Mouse (Mus musculus): ENCODE data around the gene Rab31.

Gene Rab31

GRCm38 (mm10) chr17:65666388-65667161 lies 106.0 kb downstream of the Rab31 start:
- no peak for DNase-seq (ENCODE audit: low read depth)

- DNase-seq (ENCODE audit: low read depth) = no peak
Observed at GRCm38 (mm10) chr17:65665786-65666387, 106.7 kb downstream of the Rab31 start.

GRCm38 (mm10) chr17:65663329-65664078 lies 109.0 kb downstream of the Rab31 start:
- no peak for DNase-seq (ENCODE audit: low read depth)

- DNase-seq (ENCODE audit: low read depth) = no peak
Observed at GRCm38 (mm10) chr17:65662662-65663061, 109.9 kb downstream of the Rab31 start.

- DNase-seq (ENCODE audit: low read depth) = no peak
Observed at GRCm38 (mm10) chr17:65658416-65658815, 114.1 kb downstream of the Rab31 start.

GRCm38 (mm10) chr17:65657958-65658357 lies 114.6 kb downstream of the Rab31 start:
- no peak for DNase-seq (ENCODE audit: low read depth)

GRCm38 (mm10) chr17:65656731-65657130 lies 115.8 kb downstream of the Rab31 start:
- no peak for DNase-seq (ENCODE audit: low read depth)

- no peak for DNase-seq (ENCODE audit: low read depth)
Observed at GRCm38 (mm10) chr17:65656076-65656475, 116.5 kb downstream of the Rab31 start.

- DNase-seq (ENCODE audit: low read depth) = no peak
Observed at GRCm38 (mm10) chr17:65655608-65656007, 116.9 kb downstream of the Rab31 start.

GRCm38 (mm10) chr17:65650598-65650997 lies 122.0 kb downstream of the Rab31 start:
- DNase-seq (ENCODE audit: low read depth) = no peak

- DNase-seq (ENCODE audit: low read depth) = no peak
Observed at GRCm38 (mm10) chr17:65649175-65649493, 123.4 kb downstream of the Rab31 start.

GRCm38 (mm10) chr17:65648371-65649174 lies 124.0 kb downstream of the Rab31 start:
- no peak for DNase-seq (ENCODE audit: low read depth)

- DNase-seq (ENCODE audit: low read depth) = no peak
Observed at GRCm38 (mm10) chr17:65647961-65648360, 124.6 kb downstream of the Rab31 start.

- no peak for DNase-seq (ENCODE audit: low read depth)
Observed at GRCm38 (mm10) chr17:65647226-65647625, 125.3 kb downstream of the Rab31 start.

- no peak for DNase-seq (ENCODE audit: low read depth)
Observed at GRCm38 (mm10) chr17:65643579-65643978, 129.0 kb downstream of the Rab31 start.

- DNase-seq (ENCODE audit: low read depth) = no peak
Observed at GRCm38 (mm10) chr17:65643051-65643521, 129.5 kb downstream of the Rab31 start.

- DNase-seq (ENCODE audit: low read depth) = no peak
Observed at GRCm38 (mm10) chr17:65642578-65642991, 130.0 kb downstream of the Rab31 start.

GRCm38 (mm10) chr17:65641734-65642218 lies 130.8 kb downstream of the Rab31 start, which contains the start of gene Txndc2:
Txndc2 (minus strand) TSS chr17:65642168.
- no peak for DNase-seq (ENCODE audit: low read depth)

- no peak for DNase-seq (ENCODE audit: low read depth)
Observed at GRCm38 (mm10) chr17:65639144-65639543, 133.4 kb downstream of the Rab31 start.

GRCm38 (mm10) chr17:65635715-65636360 lies 136.7 kb downstream of the Rab31 start:
- DNase-seq (ENCODE audit: low read depth) = no peak

GRCm38 (mm10) chr17:65629943-65630342 lies 142.6 kb downstream of the Rab31 start:
- DNase-seq (ENCODE audit: low read depth) = no peak

Measured in naive thymus-derived CD4-positive, alpha-beta T cell, adult 2 months (primary cell).